Mouse (Mus musculus) lung, adult 2 months (tissue): Measurements from ENCODE around the gene Olfr1362. TPM values are rescaled to one million over a fixed set of nuclear protein-coding genes. Genes with fewer than 3 reads are reported as not detected.

Experiments used
- DNase-seq: peaks from one replicate; pipeline ENCODE4 v3.0.0; 2022
- H3K4me1 ChIP-seq: fragments of 200-500 bp; 2 replicates; pipeline ENCODE4 v1.6.1; 2011; ENCODE audit warnings: low read length; ENCODE audit not compliant: control insufficient read depth, insufficient read depth
- H3K4me3 ChIP-seq: fragments of 200-500 bp; replicated peaks from 2 replicates; pipeline ENCODE3; 2011; ENCODE audit warnings: low read depth, mild to moderate bottlenecking, control low read depth, low read length; ENCODE audit errors: extremely low read depth
- CTCF ChIP-seq: fragments of 200-500 bp; IDR thresholded peaks from 2 replicates; pipeline ENCODE4 v1.5.1; 2011; ENCODE audit warnings: mild to moderate bottlenecking, low read length, control low read depth; ENCODE audit not compliant: insufficient read depth
- POLR2A ChIP-seq: fragments of 200-500 bp; IDR thresholded peaks from 2 replicates; pipeline ENCODE4 v1.6.1; 2011; ENCODE audit warnings: low read depth, mild to moderate bottlenecking, control low read depth, low read length, borderline replicate concordance; ENCODE audit errors: extremely low read depth
- WGBS: fragments of 180-500 bp; shearing (Covaris S2); methylation state at CpG from one replicate; pipeline ENCODE4 v1.1.7; 2018; 5-methylcytosine and 5-hydroxymethylcytosine counted together
- polyA plus RNA-seq: library from polyadenylated mRNA; depleted of rRNA; stranded (reverse); fragments of >200 nt; gene quantifications from 2 replicates; pipeline ENCODE4 v1.2.3, GENCODE M21; 2012; rRNA removed

The Olfr1362 gene
- polyA plus RNA-seq, result not detected in 2 replicates

- H3K4me3 ChIP-seq, result no peak within 1 kb of the TSS
- H3K4me1 ChIP-seq, result no peaks in the 10 kb centered on the region
- TF ChIP-seq CTCF (no peak), POLR2A (no peak)
- no peak for DNase-seq
Measured at GRCm38 (mm10) chr13:21613922-21614321, at the start of gene Olfr1362. Gene Olfr1362, minus strand, starts transcription at chr13:21614022.

- no peak for DNase-seq
- TF ChIP-seq POLR2A (no peak), CTCF (no peak)
- WGBS, result 74% methylated on average over 2 of the region's 2 CpGs
- Histone ChIP-seq H3K4me3 (no peak within 1 kb of the TSS), H3K4me1 (no peaks in the 10 kb centered on the region)
Measured at GRCm38 (mm10) chr13:21663286-21663685, 49.5 kb upstream of the Olfr1362 start, which contains the start of gene Olfr1361. Gene Olfr1361, minus strand, starts transcription at chr13:21663386.

GRCm38 (mm10) chr13:21642418-21642817 lies 28.6 kb upstream of the Olfr1362 start, which contains the start of gene Olfr11:
Gene Olfr11, minus strand, starts transcription at chr13:21642518.
- H3K4me3 ChIP-seq, result no peak within 1 kb of the TSS
- TF ChIP-seq CTCF, result no peak
- TF ChIP-seq POLR2A, result no peak
- no peak for DNase-seq
- H3K4me1 ChIP-seq, result no peaks in the 10 kb centered on the region
- 82% methylated on average over 2 of the region's 2 CpGs for WGBS

GRCm38 (mm10) chr13:21591618-21592017 lies 22.2 kb downstream of the Olfr1362 start:
- Histone ChIP-seq H3K4me3 (no peak overlapping the region), H3K4me1 (no peaks in the 10 kb centered on the region)
- 62% methylated on average over 2 of the region's 2 CpGs for WGBS
- TF ChIP-seq CTCF, result no peak
- TF ChIP-seq POLR2A, result no peak
- DNase-seq, result no peak

GRCm38 (mm10) chr13:21581659-21582058 lies 32.2 kb downstream of the Olfr1362 start, which contains the start of gene Olfr1364:
Gene Olfr1364, minus strand, starts transcription at chr13:21581759.
- TF ChIP-seq POLR2A, result no peak
- 88% methylated on average over 2 of the region's 2 CpGs for WGBS
- Histone ChIP-seq H3K4me3 (no peak within 1 kb of the TSS), H3K4me1 (no peaks in the 10 kb centered on the region)
- DNase-seq, result no peak

Other genes with a start within 250 kb of the Olfr1362 start
- 18.2 and 18.7 TPM in 2 replicates for gene Zkscan3, start 211.3 kb downstream of the Olfr1362 start, polyA plus RNA-seq
- 0.31 and 0.73 TPM in 2 replicates for gene Pgbd1, start 173.0 kb downstream of the Olfr1362 start, polyA plus RNA-seq
- gene Zscan26, start 160.3 kb downstream of the Olfr1362 start, polyA plus RNA-seq, result 12.9 and 21.4 TPM in 2 replicates
- gene Nkapl, start 145.5 kb downstream of the Olfr1362 start, polyA plus RNA-seq, result 0.82 and 0.89 TPM in 2 replicates
- 1.2 and 1.7 TPM in 2 replicates for gene Zkscan4, start 135.1 kb downstream of the Olfr1362 start, polyA plus RNA-seq
- not detected in 2 replicates for gene Gm10065, start 134.6 kb downstream of the Olfr1362 start, polyA plus RNA-seq
- 0.06 TPM in 2 replicates for gene AK157302, start 118.8 kb downstream of the Olfr1362 start, polyA plus RNA-seq
- 3.0 and 5.0 TPM in 2 replicates for gene Gm11273, start 112.6 kb downstream of the Olfr1362 start, polyA plus RNA-seq
- gene Zkscan8, start 82.9 kb downstream of the Olfr1362 start, polyA plus RNA-seq, result 2.5 and 4.7 TPM in 2 replicates
- gene Olfr1366, start 71.2 kb downstream of the Olfr1362 start, polyA plus RNA-seq, result not detected in 2 replicates
- gene Olfr1535, start 54.1 kb downstream of the Olfr1362 start, polyA plus RNA-seq, result not detected in 2 replicates
- not detected in 2 replicates for gene Olfr1364, start 32.3 kb downstream of the Olfr1362 start, polyA plus RNA-seq
- gene Olfr11, start 28.5 kb upstream of the Olfr1362 start, polyA plus RNA-seq, result not detected in 2 replicates
- gene Olfr1361, start 49.4 kb upstream of the Olfr1362 start, polyA plus RNA-seq, result not detected in 2 replicates
- gene Olfr1360, start 63.4 kb upstream of the Olfr1362 start, polyA plus RNA-seq, result not detected in 2 replicates
- gene Olfr1359, start 84.1 kb upstream of the Olfr1362 start, polyA plus RNA-seq, result not detected in 2 replicates
- 0.72 and 1.6 TPM in 2 replicates for gene Hist1h2bl, start 102.1 kb upstream of the Olfr1362 start, polyA plus RNA-seq
- gene Hist1h2ai, start 102.4 kb upstream of the Olfr1362 start, polyA plus RNA-seq, result 5.8 and 6.7 TPM in 2 replicates
- gene Hist1h3h, start 103.6 kb upstream of the Olfr1362 start, polyA plus RNA-seq, result 8.2 and 8.6 TPM in 2 replicates
- gene Hist1h2bm, start 108.0 kb upstream of the Olfr1362 start, polyA plus RNA-seq, result 0.70 TPM in 1 of 2 replicates, not detected in the other
- gene Hist1h4j, start 121.0 kb upstream of the Olfr1362 start, polyA plus RNA-seq, result 1.3 and 1.4 TPM in 2 replicates
- gene Hist1h4k, start 136.5 kb upstream of the Olfr1362 start, polyA plus RNA-seq, result 5.6 and 9.7 TPM in 2 replicates
- 3.2 and 3.8 TPM in 2 replicates for gene Hist1h2ak, start 139.8 kb upstream of the Olfr1362 start, polyA plus RNA-seq
- 2.4 and 4.2 TPM in 2 replicates for gene Hist1h2bn, start 140.1 kb upstream of the Olfr1362 start, polyA plus RNA-seq
- gene Hist1h1b, start 166.6 kb upstream of the Olfr1362 start, polyA plus RNA-seq, result 0.41 and 0.57 TPM in 2 replicates
- 3.3 and 8.0 TPM in 2 replicates for gene Hist1h3i, start 169.3 kb upstream of the Olfr1362 start, polyA plus RNA-seq
- gene Hist1h2an, start 173.2 kb upstream of the Olfr1362 start, polyA plus RNA-seq, result 1.1 and 1.4 TPM in 2 replicates
- gene Hist1h2bp, start 173.4 kb upstream of the Olfr1362 start, polyA plus RNA-seq, result not detected in 2 replicates
- 4.7 and 5.0 TPM in 2 replicates for gene Hist1h2bq, start 196.2 kb upstream of the Olfr1362 start, polyA plus RNA-seq
- not detected in 2 replicates for gene Hist1h2ao, start 196.4 kb upstream of the Olfr1362 start, polyA plus RNA-seq
- 3.1 TPM in 1 of 2 replicates, not detected in the other for gene Hist1h4m, start 197.7 kb upstream of the Olfr1362 start, polyA plus RNA-seq
- 11.1 and 13.7 TPM in 2 replicates for gene Hist1h4n, start 218.2 kb upstream of the Olfr1362 start, polyA plus RNA-seq
- 59.2 and 67.3 TPM in 2 replicates for gene Hist1h2ap, start 219.5 kb upstream of the Olfr1362 start, polyA plus RNA-seq
- 3.3 and 6.1 TPM in 2 replicates for gene Hist1h2br, start 219.7 kb upstream of the Olfr1362 start, polyA plus RNA-seq